Mouse (Mus musculus): ENCODE data around the gene Lmod1. TPM values are rescaled to one million over a fixed set of nuclear protein-coding genes. Genes with fewer than 3 reads are reported as not detected.

Lmod1 gene
- polyA plus RNA-seq, 2 experiments = 0.56 to 0.59 TPM

- ATAC-seq (ENCODE audit: low FRiP score, low read depth) (no peak), DNase-seq (ENCODE audit: low spot score) (no peak)
- Histone ChIP-seq H3K36me3 (ENCODE audit: control insufficient read depth, insufficient read depth, low read length) (no peaks in the 10 kb centered on the region), H3K4me3 (replicated peaks; ENCODE audit: low read length) (no peak overlapping the region), H3K4me2 (replicated peaks; ENCODE audit: low read depth, low read length, severe bottlenecking) (no peak overlapping the region), H3K4me1 (ENCODE audit: control insufficient read depth, insufficient read depth, low read length) (no peaks in the 10 kb centered on the region), H3K9me3 (ENCODE audit: control insufficient read depth, low read length) (no peaks in the 10 kb centered on the region), H3K27me3 (ENCODE audit: control insufficient read depth, insufficient read depth, low read length) (no peaks in the 10 kb centered on the region), H3K27ac (replicated peaks; ENCODE audit: low read depth, low read length) (no peak overlapping the region), H3K9ac (ENCODE audit: low read depth, low read length, severe bottlenecking) (no peak overlapping the region)
- WGBS = 79% methylated on average over 8 of the region's 8 CpGs
- TF ChIP-seq POLR2A (IDR thresholded peaks at IDR 0.05; ENCODE audit: borderline replicate concordance, extremely low read depth, insufficient read depth, insufficient read length) = no peak
Measured at GRCm38 (mm10) chr1:135341947-135342346, 17.3 kb downstream of the Lmod1 start.

GRCm38 (mm10) chr1:135344026-135344425 is 19.4 kb downstream of the Lmod1 start:
- no peaks in the 10 kb centered on the region for H3K9me3 ChIP-seq (ENCODE audit: control insufficient read depth, low read length)
- no peak overlapping the region for H3K9ac ChIP-seq (ENCODE audit: low read depth, low read length, severe bottlenecking)
- WGBS = 57% methylated on average over 4 of the region's 4 CpGs
- H3K36me3 ChIP-seq (ENCODE audit: control insufficient read depth, insufficient read depth, low read length) = no peaks in the 10 kb centered on the region
- no peak for TF ChIP-seq POLR2A (IDR thresholded peaks at IDR 0.05; ENCODE audit: borderline replicate concordance, extremely low read depth, insufficient read depth, insufficient read length)
- no peaks in the 10 kb centered on the region for H3K27me3 ChIP-seq (ENCODE audit: control insufficient read depth, insufficient read depth, low read length)
- H3K4me1 ChIP-seq (ENCODE audit: control insufficient read depth, insufficient read depth, low read length) = peaks cover 3% of the 10 kb centered on the region; the same call in 1 of the 2 replicates
- ATAC-seq (ENCODE audit: low FRiP score, low read depth) = no peak
- DNase-seq (ENCODE audit: low spot score) = no peak
- no peak overlapping the region for H3K4me3 ChIP-seq (replicated peaks; ENCODE audit: low read length)
- H3K4me2 ChIP-seq (replicated peaks; ENCODE audit: low read depth, low read length, severe bottlenecking) = no peak overlapping the region
- no peak overlapping the region for H3K27ac ChIP-seq (replicated peaks; ENCODE audit: low read depth, low read length)

- H3K4me1 ChIP-seq (ENCODE audit: control insufficient read depth, insufficient read depth, low read length) = peaks cover 3% of the 10 kb centered on the region; the same call in 1 of the 2 replicates
- no peaks in the 10 kb centered on the region for H3K36me3 ChIP-seq (ENCODE audit: control insufficient read depth, insufficient read depth, low read length)
- no peak overlapping the region for H3K4me2 ChIP-seq (replicated peaks; ENCODE audit: low read depth, low read length, severe bottlenecking)
- ATAC-seq (ENCODE audit: low FRiP score, low read depth) (no peak), DNase-seq (ENCODE audit: low spot score) (no peak)
- H3K27me3 ChIP-seq (ENCODE audit: control insufficient read depth, insufficient read depth, low read length) = no peaks in the 10 kb centered on the region
- 68% methylated on average over 3 of the region's 3 CpGs for WGBS
- TF ChIP-seq POLR2A (IDR thresholded peaks at IDR 0.05; ENCODE audit: borderline replicate concordance, extremely low read depth, insufficient read depth, insufficient read length) = no peak
- H3K27ac ChIP-seq (replicated peaks; ENCODE audit: low read depth, low read length) = no peak overlapping the region
- H3K4me3 ChIP-seq (replicated peaks; ENCODE audit: low read length) = no peak overlapping the region
- no peaks in the 10 kb centered on the region for H3K9me3 ChIP-seq (ENCODE audit: control insufficient read depth, low read length)
- H3K9ac ChIP-seq (ENCODE audit: low read depth, low read length, severe bottlenecking) = no peak overlapping the region
Measured at GRCm38 (mm10) chr1:135346891-135347290, 22.3 kb downstream of the Lmod1 start.

GRCm38 (mm10) chr1:135347498-135348169 is 23.0 kb downstream of the Lmod1 start:
- DNase-seq (ENCODE audit: low spot score) = no peak
- no peaks in the 10 kb centered on the region for H3K36me3 ChIP-seq (ENCODE audit: control insufficient read depth, insufficient read depth, low read length)

GRCm38 (mm10) chr1:135351953-135352352 is 27.3 kb downstream of the Lmod1 start:
- Histone ChIP-seq H3K4me2 (replicated peaks; ENCODE audit: low read depth, low read length, severe bottlenecking) (no peak overlapping the region), H3K27ac (replicated peaks; ENCODE audit: low read depth, low read length) (no peak overlapping the region), H3K9me3 (ENCODE audit: control insufficient read depth, low read length) (no peaks in the 10 kb centered on the region), H3K36me3 (ENCODE audit: control insufficient read depth, insufficient read depth, low read length) (no peaks in the 10 kb centered on the region), H3K27me3 (ENCODE audit: control insufficient read depth, insufficient read depth, low read length) (no peaks in the 10 kb centered on the region), H3K4me1 (ENCODE audit: control insufficient read depth, insufficient read depth, low read length) (peaks cover 3% of the 10 kb centered on the region; the same call in 1 of the 2 replicates), H3K4me3 (replicated peaks; ENCODE audit: low read length) (no peak overlapping the region), H3K9ac (ENCODE audit: low read depth, low read length, severe bottlenecking) (no peak overlapping the region)
- ATAC-seq (ENCODE audit: low FRiP score, low read depth) (no peak), DNase-seq (ENCODE audit: low spot score) (no peak)
- 65% methylated on average over 3 of the region's 3 CpGs for WGBS
- TF ChIP-seq POLR2A (IDR thresholded peaks at IDR 0.05; ENCODE audit: borderline replicate concordance, extremely low read depth, insufficient read depth, insufficient read length) = no peak

More at GRCm38 (mm10) chr1:135347498-135348169, 23.0 kb downstream of the Lmod1 start:
- TF ChIP-seq POLR2A (IDR thresholded peaks at IDR 0.05; ENCODE audit: borderline replicate concordance, extremely low read depth, insufficient read depth, insufficient read length) = no peak
- no peak overlapping the region for H3K9ac ChIP-seq (ENCODE audit: low read depth, low read length, severe bottlenecking)
- no peaks in the 10 kb centered on the region for H3K27me3 ChIP-seq (ENCODE audit: control insufficient read depth, insufficient read depth, low read length)
- H3K27ac ChIP-seq (replicated peaks; ENCODE audit: low read depth, low read length) = no peak overlapping the region
- no peaks in the 10 kb centered on the region for H3K9me3 ChIP-seq (ENCODE audit: control insufficient read depth, low read length)
- H3K4me2 ChIP-seq (replicated peaks; ENCODE audit: low read depth, low read length, severe bottlenecking) = no peak overlapping the region
- H3K4me1 ChIP-seq (ENCODE audit: control insufficient read depth, insufficient read depth, low read length) = peaks cover 3% of the 10 kb centered on the region; the same call in 1 of the 2 replicates
- H3K4me3 ChIP-seq (replicated peaks; ENCODE audit: low read length) = no peak overlapping the region
- 51% methylated on average over 4 of the region's 4 CpGs for WGBS
- ATAC-seq (ENCODE audit: low FRiP score, low read depth) = no peak

Measured in limb, embryonic 14.5 days (tissue).